Mouse (Mus musculus) CD4-positive helper T cell, adult 2 months (primary cell): ENCODE measurements around the gene Olfr373.
A peak's percentile ranks its signal among the peaks of the same experiment; 100 is the strongest.
"Not testable (repeated sequence)": the region's sequence is repeated elsewhere in the genome, so short reads cannot be mapped to it uniquely, and the experiment has no call there.

Experiments used
- DNase-seq: peaks from one replicate; pipeline ENCODE4 v3.0.0-alpha.2; 2012; ENCODE audit warnings: low read depth, missing footprints, low spot score

Olfr373 gene

GRCm38 (mm10) chr8:72082877-72083276, at the start of gene Olfr373:
Gene Olfr373, plus strand, starts transcription at chr8:72083177.
- DNase-seq, result not testable (repeated sequence)

- not testable (repeated sequence) for DNase-seq
These were observed 42.1 kb upstream of the Olfr373 start, which contains the start of gene Olfr372 for GRCm38 (mm10) chr8:72040918-72041317. Gene Olfr372, plus strand, starts transcription at chr8:72041218.

GRCm38 (mm10) chr8:72042493-72042892, 40.5 kb upstream of the Olfr373 start:
- DNase-seq, result no peak

GRCm38 (mm10) chr8:72054633-72055032, 28.3 kb upstream of the Olfr373 start:
- DNase-seq, result not testable (repeated sequence)

GRCm38 (mm10) chr8:72057643-72058042, 25.3 kb upstream of the Olfr373 start:
- not testable (repeated sequence) for DNase-seq

- DNase-seq, result peak; percentile 30
These were observed 16.1 kb upstream of the Olfr373 start for GRCm38 (mm10) chr8:72066819-72067399.

- no peak for DNase-seq
These were observed 1.8 kb downstream of the Olfr373 start for GRCm38 (mm10) chr8:72084744-72085143.

- DNase-seq, result not testable (repeated sequence)
These were observed 4.6 kb downstream of the Olfr373 start for GRCm38 (mm10) chr8:72087611-72088010.

- not testable (repeated sequence) for DNase-seq
These were observed 13.7 kb downstream of the Olfr373 start for GRCm38 (mm10) chr8:72096721-72097120.

GRCm38 (mm10) chr8:72099377-72100103, 16.6 kb downstream of the Olfr373 start:
- not testable (repeated sequence) for DNase-seq

- DNase-seq, result peak; percentile 19
These were observed 22.2 kb downstream of the Olfr373 start for GRCm38 (mm10) chr8:72105165-72105564.

- no peak for DNase-seq
These were observed 23.8 kb downstream of the Olfr373 start, which contains the start of gene Olfr374 for GRCm38 (mm10) chr8:72106740-72107139. Gene Olfr374, plus strand, starts transcription at chr8:72107040.

GRCm38 (mm10) chr8:72110876-72111275, 27.9 kb downstream of the Olfr373 start:
- DNase-seq, result no peak

- no peak for DNase-seq
These were observed 29.5 kb downstream of the Olfr373 start for GRCm38 (mm10) chr8:72112486-72112885.

GRCm38 (mm10) chr8:72115202-72115601, 32.2 kb downstream of the Olfr373 start:
- no peak for DNase-seq

GRCm38 (mm10) chr8:72118616-72119015, 35.6 kb downstream of the Olfr373 start:
- DNase-seq, result peak; percentile 37

GRCm38 (mm10) chr8:72121486-72121885, 38.5 kb downstream of the Olfr373 start:
- not testable (repeated sequence) for DNase-seq

GRCm38 (mm10) chr8:72121997-72122396, 39.0 kb downstream of the Olfr373 start:
- no peak for DNase-seq

- DNase-seq, result no peak
These were observed 44.9 kb downstream of the Olfr373 start for GRCm38 (mm10) chr8:72127834-72128233.

GRCm38 (mm10) chr8:72131251-72131650, 48.3 kb downstream of the Olfr373 start:
- DNase-seq, result no peak

- DNase-seq, result peak; percentile 57
These were observed 48.9 kb downstream of the Olfr373 start for GRCm38 (mm10) chr8:72131901-72132300.

GRCm38 (mm10) chr8:72132417-72132816, 49.4 kb downstream of the Olfr373 start:
- DNase-seq, result no peak

GRCm38 (mm10) chr8:72132891-72133290, 49.9 kb downstream of the Olfr373 start:
- no peak for DNase-seq
